16 mouse cellular contexts compared by ENCODE assay signal in the genomic region with DNA sequence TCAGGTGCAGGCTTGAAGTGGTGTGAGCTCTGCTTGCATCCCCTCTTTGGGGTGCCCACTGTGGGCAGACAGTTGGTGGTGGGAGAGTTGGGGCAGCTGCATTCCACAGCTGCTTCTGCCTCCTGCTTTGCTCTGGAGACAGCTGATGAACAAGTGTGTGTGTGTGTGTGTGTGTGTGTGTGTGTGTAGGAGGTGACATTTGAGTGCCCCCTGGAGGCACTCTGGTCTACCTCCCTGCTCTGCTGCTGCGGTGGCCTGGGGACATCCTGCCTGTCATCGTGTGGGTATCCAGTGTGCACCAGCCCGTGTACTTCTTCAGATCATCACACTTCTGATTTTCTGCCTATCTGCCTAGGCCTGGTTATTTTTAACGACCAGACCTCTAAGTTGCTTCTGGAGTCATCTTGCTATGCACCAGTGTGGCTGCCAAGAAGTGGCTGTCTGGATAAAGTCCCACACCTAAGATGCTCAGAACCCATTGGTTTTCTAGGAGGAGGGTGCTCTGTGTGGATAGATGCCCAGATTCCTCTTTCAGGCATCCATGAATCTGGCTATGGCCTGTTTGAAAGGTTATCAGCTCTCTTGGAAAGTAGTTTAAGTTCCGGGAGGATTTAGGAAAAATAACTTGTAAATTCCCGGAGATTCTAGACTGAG. TPM values are rescaled to one million over a fixed set of nuclear protein-coding genes. Genes with fewer than 3 reads are reported as not detected.
A peak's percentile ranks its signal among the peaks of the same experiment; 100 is the strongest.
DNase-seq lines count a peak whose midpoint lies in the region; ATAC-seq and TF ChIP-seq lines count a peak whose summit lies in the region.
"Had no signal": no experiment of that assay in that cellular context is flagged by ENCODE, and none has a peak within 500 bp of the region (broad histone marks: within the 10 kb centered on the region; RNA-seq: fewer than 3 reads in every experiment).

No protein-coding gene starts in this region.

- intact Hi-C loops in heart, postnatal 14 days (cut with DNase I): no loop called here

- no peaks in the 10 kb centered on the region for H3K79me3 ChIP-seq in C2C12 (ENCODE audit: low read depth)

- H3K36me3 ChIP-seq in heart, embryonic 12.5 days: peaks cover 7% of the 10 kb centered on the region; the same call in 1 of the 2 replicates
- H3K36me3 ChIP-seq in C2C12 (ENCODE audit: control insufficient read depth, insufficient read depth): no peaks in the 10 kb centered on the region
- no peaks in the 10 kb centered on the region for H3K36me3 ChIP-seq in hindbrain, embryonic 16.5 days (ENCODE audit: control insufficient read depth, insufficient read depth, low read length)
- H3K36me3 ChIP-seq: limb, embryonic 15.5 days; lung, embryonic 15.5 days had no signal

- 37% methylated on average over 6 of the region's 6 CpGs for WGBS in heart, embryonic 12.5 days
- WGBS in hindbrain, embryonic 16.5 days: 65% methylated on average over 6 of the region's 6 CpGs

- TF ChIP-seq CTCF in C2C12 (IDR thresholded peaks at IDR 0.05; ENCODE audit: control insufficient read depth, insufficient read depth, insufficient read length): peak; percentile 21

- no peaks in the 10 kb centered on the region for H3K27me3 ChIP-seq in heart, embryonic 12.5 days (replicated peaks)
- H3K27me3 ChIP-seq in C2C12 (ENCODE audit: control insufficient read depth, insufficient read depth, insufficient read length): no peaks in the 10 kb centered on the region
- no peaks in the 10 kb centered on the region for H3K27me3 ChIP-seq in hindbrain, embryonic 16.5 days (replicated peaks; ENCODE audit: control insufficient read depth, insufficient read depth, low read length)
- H3K27me3 ChIP-seq: limb, embryonic 15.5 days; lung, embryonic 15.5 days had no signal

- ATAC-seq in heart, embryonic 12.5 days (ENCODE audit: insufficient number of reproducible peaks, low FRiP score): no peak
- no peak for ATAC-seq in hindbrain, embryonic 16.5 days
- no peak for ATAC-seq in megakaryocyte progenitor cell, adult 5-6 weeks (replicated peaks; ENCODE audit: poor library complexity)

- no peaks in the 10 kb centered on the region for H3K9me3 ChIP-seq in heart, embryonic 12.5 days (replicated peaks)
- H3K9me3 ChIP-seq in hindbrain, embryonic 16.5 days (ENCODE audit: control insufficient read depth, low read length): no peaks in the 10 kb centered on the region
- H3K9me3 ChIP-seq: limb, embryonic 15.5 days; lung, embryonic 15.5 days had no signal

- no peaks in the 10 kb centered on the region for H3K79me2 ChIP-seq in C2C12 (ENCODE audit: control insufficient read depth, insufficient read depth)

- no peak overlapping the region for H3K4me3 ChIP-seq in heart, embryonic 12.5 days
- H3K4me3 ChIP-seq in C2C12 (ENCODE audit: insufficient read depth, poor library complexity, severe bottlenecking): no peak overlapping the region
- no peak overlapping the region for H3K4me3 ChIP-seq in hindbrain, embryonic 16.5 days (ENCODE audit: low read length)
- H3K4me3 ChIP-seq: erythroblast, embryonic 14.5 days; limb, embryonic 15.5 days; lung, embryonic 15.5 days had no signal

- no peak for DNase-seq in heart, postnatal 14 days
- peak; percentile 6 for DNase-seq in 416B (ENCODE audit: low read depth)
- DNase-seq in retina, embryonic 14.5 days (ENCODE audit: low spot score): peak; percentile 29
- no peak for DNase-seq in embryo, embryonic 10 days (ENCODE audit: low spot score)
- DNase-seq: adrenal gland, adult 2 months; cerebellum, adult 8-10 months; kidney, postnatal 25 days; right cerebral cortex, postnatal 14 days had no signal

- peak overlapping the region; percentile 97 for H3K27ac ChIP-seq in heart, embryonic 12.5 days (ENCODE audit: poor library complexity, severe bottlenecking)
- H3K27ac ChIP-seq in hindbrain, embryonic 16.5 days (ENCODE audit: low read depth, low read length): no peak overlapping the region
- H3K27ac ChIP-seq: lung, embryonic 15.5 days had no signal

- no peak overlapping the region for H3K4me2 ChIP-seq in heart, embryonic 12.5 days
- H3K4me2 ChIP-seq in hindbrain, embryonic 16.5 days (ENCODE audit: low read length): no peak overlapping the region
- H3K4me2 ChIP-seq: limb, embryonic 15.5 days; lung, embryonic 15.5 days had no signal

- H3K9ac ChIP-seq in heart, embryonic 12.5 days: peak overlapping the region; percentile 34; the same call in 1 of the 2 replicates
- no peak overlapping the region for H3K9ac ChIP-seq in hindbrain, embryonic 16.5 days (ENCODE audit: low read depth, low read length)
- H3K9ac ChIP-seq: limb, embryonic 15.5 days; lung, embryonic 15.5 days had no signal

- H3ac ChIP-seq in C2C12 (ENCODE audit: control insufficient read depth, insufficient read length, low read depth): no peak overlapping the region

- peaks cover 74% of the 10 kb centered on the region for H3K4me1 ChIP-seq in heart, embryonic 12.5 days (replicated peaks)
- H3K4me1 ChIP-seq in hindbrain, embryonic 16.5 days (ENCODE audit: control insufficient read depth, insufficient read depth, low read depth, low read length): no peaks in the 10 kb centered on the region

TF ChIP-seq in C2C12, 6 proteins besides CTCF, POLR2A, EP300 and RAD21:
- TF ChIP-seq FOSL1 (IDR thresholded peaks at IDR 0.05; ENCODE audit: insufficient read depth, low read length, poor library complexity, severe bottlenecking) (no peak), MYOG (IDR thresholded peaks at IDR 0.05; ENCODE audit: control insufficient read depth, extremely low read depth, insufficient read length) (no peak), MAX (IDR thresholded peaks at IDR 0.05) (no peak), MYOD1 (IDR thresholded peaks at IDR 0.05; ENCODE audit: control insufficient read depth, insufficient read length, low read depth) (no peak), USF1 (IDR thresholded peaks at IDR 0.05; ENCODE audit: low read depth) (no peak)

RNA-seq across cellular contexts. Expression of a gene that starts 1.8 kb away (rescaled TPM):
- 5,319 and 5,490 TPM in 2 replicates for polyA plus RNA-seq in heart, embryonic 12.5 days (2016; fragmentation: Nextera tagmentation; extraction: Ambion mirVana)
- total RNA-seq in heart, postnatal 14 days (2021): 1,000 to 10,000 TPM; 7,950 to 8,027 TPM
- 167 TPM for polyA plus RNA-seq in C2C12 (2012; fragmentation: generic; extraction: Trizol)
- 1.5 and 8.3 TPM in 2 replicates for polyA plus RNA-seq in hindbrain, embryonic 16.5 days (2015; fragmentation: Nextera tagmentation; extraction: Ambion mirVana)
- not detected in 2 replicates for total RNA-seq in megakaryocyte progenitor cell, adult 5-6 weeks (2015)
- not detected in 2 replicates for total RNA-seq in megakaryocyte progenitor cell, adult 5-6 weeks (2017)
- total RNA-seq: granulocyte monocyte progenitor cell, adult 5-6 weeks had no signal
- polyA plus RNA-seq: erythroblast, embryonic 14.5 days had no signal

RNA-seq across cellular contexts. Expression of a gene that starts 15.9 kb away (rescaled TPM):
- 3.0 and 3.3 TPM in 2 replicates for polyA plus RNA-seq in heart, embryonic 12.5 days (2016; fragmentation: Nextera tagmentation; extraction: Ambion mirVana)
- 1 to 10 TPM; 4.9 to 6.0 TPM for total RNA-seq in heart, postnatal 14 days (2021)
- 0.48 TPM for polyA plus RNA-seq in C2C12 (2012; fragmentation: generic; extraction: Trizol)
- 0.47 and 0.93 TPM in 2 replicates for polyA plus RNA-seq in hindbrain, embryonic 16.5 days (2015; fragmentation: Nextera tagmentation; extraction: Ambion mirVana)
- total RNA-seq in megakaryocyte progenitor cell, adult 5-6 weeks (2015): not detected in 2 replicates
- total RNA-seq in megakaryocyte progenitor cell, adult 5-6 weeks (2017): not detected in 2 replicates
- total RNA-seq: granulocyte monocyte progenitor cell, adult 5-6 weeks had no signal
- polyA plus RNA-seq: erythroblast, embryonic 14.5 days had no signal

RNA-seq across cellular contexts. Expression of a gene that starts 55.1 kb away (rescaled TPM):
- 3,113 and 3,172 TPM in 2 replicates for polyA plus RNA-seq in heart, embryonic 12.5 days (2016; fragmentation: Nextera tagmentation; extraction: Ambion mirVana)
- total RNA-seq in heart, postnatal 14 days (2021): 10 to 100 TPM; 18.6 to 29.4 TPM
- 44.6 TPM for polyA plus RNA-seq in C2C12 (2012; fragmentation: generic; extraction: Trizol)
- polyA plus RNA-seq in hindbrain, embryonic 16.5 days (2015; fragmentation: Nextera tagmentation; extraction: Ambion mirVana): 1.1 and 19.6 TPM in 2 replicates
- total RNA-seq in megakaryocyte progenitor cell, adult 5-6 weeks (2015): not detected in 2 replicates
- not detected in 2 replicates for total RNA-seq in megakaryocyte progenitor cell, adult 5-6 weeks (2017)
- total RNA-seq: adrenal gland, adult 2 months; granulocyte monocyte progenitor cell, adult 5-6 weeks had no signal
- polyA plus RNA-seq: erythroblast, embryonic 14.5 days had no signal

Comparison
In these comparisons a context has a peak if more than half of its experiments do, and no peak if none do; other contexts are left out.
1. DNase-seq: peak in 416B (single experiment) and retina, embryonic 14.5 days (single experiment); none in heart, postnatal 14 days (0 of 2) and embryo, embryonic 10 days (single experiment).
2. RNA of a gene that starts 1.8 kb away (polyA plus RNA-seq): 5,319 to 5,490 TPM in heart, embryonic 12.5 days and 167 TPM in C2C12 (single experiment); 1.5 to 8.3 TPM in hindbrain, embryonic 16.5 days; every median in the first group is over 10 times any median in the second.
3. RNA of a gene that starts 55.1 kb away (polyA plus RNA-seq): 3,113 to 3,172 TPM in heart, embryonic 12.5 days; 44.6 TPM in C2C12 (single experiment) and 1.1 to 19.6 TPM in hindbrain, embryonic 16.5 days; every median in the first group is over 10 times any median in the second.